Mouse (Mus musculus): ENCODE results near the gene Fabp1. TPM values are rescaled to one million over a fixed set of nuclear protein-coding genes. Genes with fewer than 3 reads are reported as not detected.

Fabp1 gene
- polyA plus RNA-seq, 1 experiment from 2014 or later = not detected

- H3K27ac ChIP-seq = no peak overlapping the region
- WGBS = 83% methylated on average over 7 of the region's 7 CpGs
- no peaks in the 10 kb centered on the region for H3K36me3 ChIP-seq
- no peaks in the 10 kb centered on the region for H3K4me1 ChIP-seq
- no peaks in the 10 kb centered on the region for H3K27me3 ChIP-seq
- no peak overlapping the region for H3K9ac ChIP-seq
- H3K4me2 ChIP-seq (replicated peaks) = no peak overlapping the region
- no peak overlapping the region for H3K4me3 ChIP-seq
- no peak for ATAC-seq (ENCODE audit: insufficient number of reproducible peaks, insufficient read depth, low FRiP score, low TSS enrichment)
- no peaks in the 10 kb centered on the region for H3K9me3 ChIP-seq
Measured at GRCm38 (mm10) chr6:71184941-71185604, 14.6 kb upstream of the Fabp1 start.

GRCm38 (mm10) chr6:71189578-71189977 is 10.0 kb upstream of the Fabp1 start:
- ATAC-seq (ENCODE audit: insufficient number of reproducible peaks, insufficient read depth, low FRiP score, low TSS enrichment) = no peak
- WGBS = 43% methylated on average over 1 of the region's 1 CpGs
- H3K4me1 ChIP-seq = no peaks in the 10 kb centered on the region
- no peak overlapping the region for H3K27ac ChIP-seq
- H3K4me2 ChIP-seq (replicated peaks) = no peak overlapping the region
- H3K9me3 ChIP-seq = no peaks in the 10 kb centered on the region
- H3K36me3 ChIP-seq = no peaks in the 10 kb centered on the region
- no peak overlapping the region for H3K4me3 ChIP-seq
- H3K27me3 ChIP-seq = no peaks in the 10 kb centered on the region
- no peak overlapping the region for H3K9ac ChIP-seq

GRCm38 (mm10) chr6:71190501-71190900 is 9.1 kb upstream of the Fabp1 start:
- H3K9me3 ChIP-seq = no peaks in the 10 kb centered on the region
- ATAC-seq (ENCODE audit: insufficient number of reproducible peaks, insufficient read depth, low FRiP score, low TSS enrichment) = no peak
- WGBS = 88% methylated on average over 2 of the region's 2 CpGs
- no peaks in the 10 kb centered on the region for H3K27me3 ChIP-seq
- H3K4me1 ChIP-seq = no peaks in the 10 kb centered on the region
- H3K4me2 ChIP-seq (replicated peaks) = no peak overlapping the region
- no peak overlapping the region for H3K27ac ChIP-seq
- H3K9ac ChIP-seq = no peak overlapping the region
- H3K36me3 ChIP-seq = no peaks in the 10 kb centered on the region
- H3K4me3 ChIP-seq = no peak overlapping the region

- WGBS = 79% methylated on average over 6 of the region's 6 CpGs
- no peaks in the 10 kb centered on the region for H3K36me3 ChIP-seq
- ATAC-seq (ENCODE audit: insufficient number of reproducible peaks, insufficient read depth, low FRiP score, low TSS enrichment) = no peak
- no peak overlapping the region for H3K27ac ChIP-seq
- H3K4me3 ChIP-seq = no peak overlapping the region
- H3K9ac ChIP-seq = no peak overlapping the region
- H3K27me3 ChIP-seq = no peaks in the 10 kb centered on the region
- H3K9me3 ChIP-seq = no peaks in the 10 kb centered on the region
- H3K4me2 ChIP-seq (replicated peaks) = no peak overlapping the region
- H3K4me1 ChIP-seq = no peaks in the 10 kb centered on the region
Measured at GRCm38 (mm10) chr6:71193151-71193740, 6.4 kb upstream of the Fabp1 start.

GRCm38 (mm10) chr6:71196107-71196506 is 3.5 kb upstream of the Fabp1 start:
- ATAC-seq (ENCODE audit: insufficient number of reproducible peaks, insufficient read depth, low FRiP score, low TSS enrichment) = no peak
- H3K4me1 ChIP-seq = no peaks in the 10 kb centered on the region
- no peak overlapping the region for H3K4me2 ChIP-seq (replicated peaks)
- H3K27ac ChIP-seq = no peak overlapping the region
- H3K27me3 ChIP-seq = no peaks in the 10 kb centered on the region
- H3K9ac ChIP-seq = no peak overlapping the region
- H3K36me3 ChIP-seq = no peaks in the 10 kb centered on the region
- no peaks in the 10 kb centered on the region for H3K9me3 ChIP-seq
- no peak overlapping the region for H3K4me3 ChIP-seq

- no peak for ATAC-seq (ENCODE audit: insufficient number of reproducible peaks, insufficient read depth, low FRiP score, low TSS enrichment)
- H3K36me3 ChIP-seq = no peaks in the 10 kb centered on the region
- WGBS = 84% methylated on average over 13 of the region's 13 CpGs
- H3K4me3 ChIP-seq = no peak overlapping the region
- H3K27ac ChIP-seq = no peak overlapping the region
- H3K9ac ChIP-seq = no peak overlapping the region
- no peaks in the 10 kb centered on the region for H3K27me3 ChIP-seq
- no peaks in the 10 kb centered on the region for H3K4me1 ChIP-seq
- H3K4me2 ChIP-seq (replicated peaks) = no peak overlapping the region
- H3K9me3 ChIP-seq = no peaks in the 10 kb centered on the region
Measured at GRCm38 (mm10) chr6:71197636-71198535, 1.7 kb upstream of the Fabp1 start.

- 61% methylated on average over 5 of the region's 5 CpGs for WGBS
- Histone ChIP-seq H3K4me2 (replicated peaks) (no peak overlapping the region), H3K4me3 (no peak overlapping the region), H3K27ac (no peak overlapping the region), H3K9me3 (no peaks in the 10 kb centered on the region), H3K27me3 (no peaks in the 10 kb centered on the region), H3K36me3 (no peaks in the 10 kb centered on the region), H3K9ac (no peak overlapping the region), H3K4me1 (no peaks in the 10 kb centered on the region)
- ATAC-seq (ENCODE audit: insufficient number of reproducible peaks, insufficient read depth, low FRiP score, low TSS enrichment) = no peak
Measured at GRCm38 (mm10) chr6:71201925-71202324, 2.3 kb downstream of the Fabp1 start.

GRCm38 (mm10) chr6:71203674-71204073 is 4.0 kb downstream of the Fabp1 start:
- WGBS = 78% methylated on average over 5 of the region's 5 CpGs

GRCm38 (mm10) chr6:71204166-71204565 is 4.5 kb downstream of the Fabp1 start:
- ATAC-seq (ENCODE audit: insufficient number of reproducible peaks, insufficient read depth, low FRiP score, low TSS enrichment) = no peak
- Histone ChIP-seq H3K27ac (no peak overlapping the region), H3K9ac (no peak overlapping the region), H3K27me3 (no peaks in the 10 kb centered on the region), H3K4me2 (replicated peaks) (no peak overlapping the region), H3K36me3 (no peaks in the 10 kb centered on the region), H3K4me1 (no peaks in the 10 kb centered on the region), H3K4me3 (no peak overlapping the region), H3K9me3 (no peaks in the 10 kb centered on the region)
- WGBS = 91% methylated on average over 8 of the region's 8 CpGs

More at GRCm38 (mm10) chr6:71203674-71204073, 4.0 kb downstream of the Fabp1 start:
- no peak for ATAC-seq (ENCODE audit: insufficient number of reproducible peaks, insufficient read depth, low FRiP score, low TSS enrichment)
- Histone ChIP-seq H3K4me2 (replicated peaks) (no peak overlapping the region), H3K4me1 (no peaks in the 10 kb centered on the region), H3K27ac (no peak overlapping the region), H3K27me3 (no peaks in the 10 kb centered on the region), H3K4me3 (no peak overlapping the region), H3K9me3 (no peaks in the 10 kb centered on the region), H3K9ac (no peak overlapping the region), H3K36me3 (no peaks in the 10 kb centered on the region)

- Histone ChIP-seq H3K36me3 (no peaks in the 10 kb centered on the region), H3K9me3 (no peaks in the 10 kb centered on the region), H3K4me2 (replicated peaks) (no peak overlapping the region), H3K27ac (no peak overlapping the region), H3K27me3 (no peaks in the 10 kb centered on the region), H3K9ac (no peak overlapping the region), H3K4me1 (no peaks in the 10 kb centered on the region), H3K4me3 (no peak overlapping the region)
- ATAC-seq (ENCODE audit: insufficient number of reproducible peaks, insufficient read depth, low FRiP score, low TSS enrichment) = no peak
- 80% methylated on average over 2 of the region's 2 CpGs for WGBS
Measured at GRCm38 (mm10) chr6:71208691-71209090, 9.1 kb downstream of the Fabp1 start.

GRCm38 (mm10) chr6:71211917-71212316 is 12.3 kb downstream of the Fabp1 start:
- Histone ChIP-seq H3K27ac (no peak overlapping the region), H3K36me3 (no peaks in the 10 kb centered on the region), H3K9ac (no peak overlapping the region), H3K4me2 (replicated peaks) (no peak overlapping the region), H3K4me3 (no peak overlapping the region), H3K4me1 (no peaks in the 10 kb centered on the region), H3K9me3 (no peaks in the 10 kb centered on the region), H3K27me3 (no peaks in the 10 kb centered on the region)
- ATAC-seq (ENCODE audit: insufficient number of reproducible peaks, insufficient read depth, low FRiP score, low TSS enrichment) = no peak
- 64% methylated on average over 7 of the region's 7 CpGs for WGBS

- H3K4me3 ChIP-seq = no peak overlapping the region
- no peaks in the 10 kb centered on the region for H3K27me3 ChIP-seq
- no peaks in the 10 kb centered on the region for H3K9me3 ChIP-seq
- ATAC-seq (ENCODE audit: insufficient number of reproducible peaks, insufficient read depth, low FRiP score, low TSS enrichment) = no peak
- H3K36me3 ChIP-seq = no peaks in the 10 kb centered on the region
- 97% methylated on average over 3 of the region's 3 CpGs for WGBS
- no peak overlapping the region for H3K4me2 ChIP-seq (replicated peaks)
- no peaks in the 10 kb centered on the region for H3K4me1 ChIP-seq
- no peak overlapping the region for H3K9ac ChIP-seq
- no peak overlapping the region for H3K27ac ChIP-seq
Measured at GRCm38 (mm10) chr6:71212471-71212870, 12.8 kb downstream of the Fabp1 start.

All from embryonic facial prominence, embryonic 12.5 days (tissue).